Mouse (Mus musculus): ENCODE results near the gene Cd55b. TPM values are rescaled to one million over a fixed set of nuclear protein-coding genes. Genes with fewer than 3 reads are reported as not detected.

Gene Cd55b
- total RNA-seq, 2 experiments from 2014 or later: 0.67 to 1.4 TPM

DNA sequence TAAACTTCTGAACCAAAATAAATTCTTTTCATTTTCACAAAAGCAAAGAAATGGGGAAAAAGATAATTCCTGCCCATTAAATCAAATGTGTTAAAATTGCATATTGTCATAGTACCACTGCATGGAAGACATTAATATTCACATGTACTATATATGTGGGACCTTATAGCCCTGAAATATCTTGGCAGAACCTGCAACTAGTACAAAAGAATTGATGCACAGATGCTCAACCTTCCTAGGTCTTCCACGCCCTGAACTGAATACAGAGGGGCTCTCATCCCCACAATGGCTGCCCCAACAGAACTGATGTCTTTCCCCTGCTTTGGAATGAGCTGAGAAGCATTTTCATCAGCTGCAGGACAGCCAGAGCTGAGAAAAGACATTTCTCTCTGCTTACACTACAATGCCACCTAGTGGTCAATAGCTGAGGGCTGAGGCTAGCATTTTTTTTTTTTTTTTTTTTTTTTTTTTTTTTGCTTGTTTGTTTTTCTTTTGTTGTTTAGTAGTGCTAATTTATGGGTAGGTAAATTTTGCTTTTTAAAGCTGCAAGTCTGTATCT, 72.7 kb downstream of the Cd55b start:
- intact Hi-C loops (cut with DNase I): loop anchor here (10.0 kb wide), 2 partner anchors 855 to 1475 kb away; no protein-coding TSS in a partner anchor
- no peak for DNase-seq

DNA sequence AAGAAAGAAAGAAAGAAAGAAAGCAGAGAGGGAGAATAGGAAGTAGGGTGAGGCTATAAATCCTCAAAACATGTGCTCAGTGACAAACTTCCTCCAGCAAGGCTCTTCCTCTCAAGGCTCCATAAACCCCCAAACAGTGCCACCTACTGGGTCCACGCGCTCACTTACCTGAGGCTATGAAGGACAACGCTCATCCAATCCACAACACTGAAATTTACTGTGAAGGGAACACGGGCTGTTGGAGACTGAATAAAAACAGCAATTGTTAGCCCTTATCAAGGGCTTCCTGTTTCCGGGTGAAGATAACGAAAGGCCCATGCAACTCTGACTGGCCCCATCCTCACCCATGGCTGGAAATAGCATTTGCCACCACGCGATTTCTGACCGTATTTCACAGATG, 80.4 kb downstream of the Cd55b start:
- no peak for DNase-seq
- intact Hi-C loops (cut with DNase I): no loop called here

Other genes with a start within 250 kb of the Cd55b start
- gene Cd55, start 39.7 kb upstream of the Cd55b start, total RNA-seq (2021): 10 to 100 TPM; 42.9 to 59.3 TPM
- not detected for gene Zp3r, start 206.6 kb upstream of the Cd55b start, total RNA-seq (2021)
- not detected for gene C4bp, start 238.6 kb upstream of the Cd55b start, total RNA-seq (2021)

All from gastrocnemius, postnatal 36 days (tissue).